Mouse (Mus musculus): ENCODE results near the gene Gm2042.
"Not testable (repeated sequence)": the region's sequence is repeated elsewhere in the genome, so short reads cannot be mapped to it uniquely, and the experiment has no call there.

Gm2042 gene

DNA sequence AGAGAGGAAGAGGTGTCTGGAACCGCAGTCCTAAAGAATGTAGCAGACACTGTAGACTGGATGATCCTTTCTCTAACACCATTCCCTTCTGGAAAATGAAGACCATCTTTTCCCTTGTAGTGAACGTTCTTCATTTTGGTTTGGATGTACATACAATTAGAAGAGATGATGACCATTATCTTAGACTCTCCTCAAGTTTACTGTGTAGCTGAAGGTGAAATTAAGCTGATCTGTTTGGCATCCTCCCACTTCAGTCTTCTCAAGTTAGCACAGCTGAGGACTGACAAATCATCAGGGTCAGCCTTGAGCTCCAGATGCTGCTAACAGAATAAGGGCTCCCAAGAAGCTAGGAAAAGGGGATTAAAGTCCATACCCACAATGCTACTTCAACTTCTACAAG, at the start of gene Gm2042:
Gene Gm2042 (plus strand): TSS at position 301 of the 400 bp plus-strand sequence.
- not testable (repeated sequence) for DNase-seq (ENCODE audit: low spot score in 2 of 2)

DNA sequence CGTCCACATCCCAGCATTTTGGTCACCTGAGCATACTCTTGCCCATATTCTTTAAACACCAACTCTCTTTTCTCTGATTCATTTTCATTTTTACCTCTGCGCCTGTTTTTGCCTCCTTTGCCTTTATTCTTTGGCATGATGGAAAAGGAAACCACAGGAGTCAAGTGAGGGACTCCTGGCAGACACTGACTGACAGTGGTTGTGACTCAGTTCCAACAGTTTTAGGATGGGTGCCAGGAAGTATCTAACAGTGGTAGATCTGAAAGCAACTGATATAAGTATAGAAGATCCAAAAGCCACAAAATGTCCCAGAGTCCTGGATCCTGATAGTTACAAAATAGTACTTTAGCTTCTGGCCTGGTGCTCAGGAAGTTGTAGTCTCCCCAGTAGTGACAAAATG, 34.2 kb upstream of the Gm2042 start, which contains the start of gene Gm2035:
Gene Gm2035 (minus strand): TSS at position 137 of the 400 bp plus-strand sequence.
- DNase-seq (ENCODE audit: low spot score in 2 of 2), result not testable (repeated sequence)

DNA sequence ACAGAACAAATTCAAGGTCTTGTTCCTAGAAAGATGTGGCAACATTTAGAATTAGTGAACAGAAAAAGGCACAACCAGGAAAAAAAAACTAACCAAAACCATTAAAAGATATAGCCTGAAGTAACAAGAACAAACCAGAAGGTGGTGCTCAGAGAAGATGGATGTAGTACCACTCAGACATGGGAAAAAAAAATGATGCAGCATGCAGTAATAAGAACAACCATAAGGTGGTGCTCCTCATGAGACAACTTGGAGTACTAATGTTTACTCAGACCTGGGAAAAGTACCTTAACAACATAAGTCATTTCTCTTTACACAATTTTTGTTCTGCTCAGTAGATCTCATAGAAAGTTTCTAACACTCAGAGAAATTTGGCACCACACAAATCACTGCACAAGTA, 30.1 kb downstream of the Gm2042 start:
- DNase-seq (ENCODE audit: low spot score in 2 of 2), result not testable (repeated sequence)

DNA sequence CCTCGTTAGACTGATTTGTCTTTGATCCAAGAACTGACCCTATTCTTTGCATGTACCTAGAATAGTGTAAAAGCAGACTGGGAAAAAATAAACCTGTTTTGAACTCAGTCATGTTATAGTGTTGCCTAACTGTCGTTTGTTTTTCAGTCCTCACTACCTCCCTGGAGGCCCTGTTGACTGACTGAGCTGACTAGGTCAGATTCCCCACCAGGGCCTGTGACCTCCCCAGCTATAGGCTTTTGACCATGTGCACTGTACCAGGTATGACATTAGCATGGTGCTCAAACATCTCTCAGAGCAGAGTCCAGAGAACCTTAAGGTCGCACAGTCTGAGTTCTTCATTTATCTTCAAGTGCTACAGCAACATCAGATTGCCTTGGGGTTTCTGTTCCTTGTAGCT, 50.2 kb downstream of the Gm2042 start:
- DNase-seq (ENCODE audit: low spot score in 2 of 2), result not testable (repeated sequence)
